Mouse (Mus musculus) bone marrow macrophage, adult 2 months (primary cell): ENCODE measurements around the gene Ephx1.

ENCODE experiments used
- CTCF ChIP-seq: IDR thresholded peaks from 2 replicates; pipeline ENCODE4 v1.5.1; 2012; ENCODE audit warnings: low read depth, mild to moderate bottlenecking, low read length, moderate library complexity
- POLR2A ChIP-seq: IDR thresholded peaks from 2 replicates; pipeline ENCODE4 v1.6.1; 2012; ENCODE audit warnings: mild to moderate bottlenecking, low read depth, low read length, borderline replicate concordance

- TF ChIP-seq CTCF (no peak), POLR2A (no peak)
Measured at GRCm38 (mm10) chr1:180931106-180931505, 89.6 kb downstream of the Ephx1 start.
